Mouse (Mus musculus) olfactory bulb, adult 2 months (tissue): ENCODE data around the gene Sumo3.

ENCODE experiments used
- CTCF ChIP-seq: fragments of 200-500 bp; IDR thresholded peaks from 2 replicates; pipeline ENCODE4 v1.5.1; 2012; ENCODE audit warnings: low read depth, mild to moderate bottlenecking, low read length, moderate library complexity; ENCODE audit not compliant: insufficient read depth
- POLR2A ChIP-seq: fragments of 200-500 bp; IDR thresholded peaks from 2 replicates; pipeline ENCODE4 v1.6.1; 2012; ENCODE audit warnings: mild to moderate bottlenecking, low read depth, low read length, moderate library complexity; ENCODE audit not compliant: insufficient read depth

GRCm38 (mm10) chr10:77645571-77645970 lies 39.7 kb downstream of the Sumo3 start:
- TF ChIP-seq POLR2A (no peak), CTCF (no peak; the same call in 1 of the 2 replicates)
